Mouse (Mus musculus) brain, embryonic 14.5 days (tissue): Measurements from ENCODE around the gene Rnf220. TPM values are rescaled to one million over a fixed set of nuclear protein-coding genes. Genes with fewer than 3 reads are reported as not detected.

Experiments
- DNase-seq: peaks from one replicate; pipeline ENCODE4 v3.0.0-alpha.2; 2011; ENCODE audit warnings: low read depth
- CTCF ChIP-seq: fragments of 200-500 bp; IDR thresholded peaks from 2 replicates; pipeline ENCODE4 v1.5.1; 2012; ENCODE audit warnings: inconsistent platforms, mild to moderate bottlenecking, moderate library complexity, borderline replicate concordance; ENCODE audit not compliant: insufficient read depth, insufficient read length; ENCODE audit errors: extremely low read depth
- POLR2A ChIP-seq: fragments of 200-500 bp; IDR thresholded peaks from 2 replicates; pipeline ENCODE4 v1.6.1; 2012; ENCODE audit warnings: mild to moderate bottlenecking, inconsistent platforms, borderline replicate concordance; ENCODE audit not compliant: poor library complexity, insufficient read depth, insufficient read length, severe bottlenecking; ENCODE audit errors: extremely low read depth
- polyA plus RNA-seq: library from polyadenylated mRNA; depleted of rRNA; stranded (reverse); fragments of >200 nt; gene quantifications from 2 replicates; pipeline ENCODE4 v1.2.3, GENCODE M21; 2012

The Rnf220 gene
- polyA plus RNA-seq, 1 experiment: 183 TPM

GRCm38 (mm10) chr4:117374078-117374540 lies 122.7 kb downstream of the Rnf220 start:
- no peak for DNase-seq
- no peak for TF ChIP-seq POLR2A
- no peak for TF ChIP-seq CTCF

- TF ChIP-seq POLR2A: no peak
- TF ChIP-seq CTCF: no peak
- peak; percentile 85 for DNase-seq
These were observed 123.4 kb downstream of the Rnf220 start for GRCm38 (mm10) chr4:117373324-117374077.

GRCm38 (mm10) chr4:117371896-117372295 lies 125.0 kb downstream of the Rnf220 start:
- no peak for DNase-seq
- TF ChIP-seq CTCF (no peak), POLR2A (no peak)

GRCm38 (mm10) chr4:117370354-117370753 lies 126.5 kb downstream of the Rnf220 start:
- TF ChIP-seq CTCF (no peak), POLR2A (no peak)

GRCm38 (mm10) chr4:117369571-117369970 lies 127.3 kb downstream of the Rnf220 start:
- DNase-seq: no peak
- TF ChIP-seq POLR2A: no peak

More at GRCm38 (mm10) chr4:117370354-117370753, 126.5 kb downstream of the Rnf220 start:
- no peak for DNase-seq

GRCm38 (mm10) chr4:117367365-117367764 lies 129.5 kb downstream of the Rnf220 start:
- DNase-seq: no peak
- TF ChIP-seq CTCF (no peak), POLR2A (no peak)

GRCm38 (mm10) chr4:117362085-117362484 lies 134.8 kb downstream of the Rnf220 start:
- no peak for DNase-seq
- TF ChIP-seq POLR2A (no peak), CTCF (no peak)

GRCm38 (mm10) chr4:117361558-117361873 lies 135.3 kb downstream of the Rnf220 start:
- TF ChIP-seq CTCF (no peak), POLR2A (no peak)
- no peak for DNase-seq

- TF ChIP-seq POLR2A (no peak), CTCF (no peak)
- DNase-seq: peak; percentile 85
These were observed 135.9 kb downstream of the Rnf220 start for GRCm38 (mm10) chr4:117360713-117361557.

- DNase-seq: no peak
These were observed 137.0 kb downstream of the Rnf220 start for GRCm38 (mm10) chr4:117359803-117360382.

GRCm38 (mm10) chr4:117357917-117358316 lies 138.9 kb downstream of the Rnf220 start:
- DNase-seq: no peak
- TF ChIP-seq POLR2A: no peak
- no peak for TF ChIP-seq CTCF

More at GRCm38 (mm10) chr4:117359803-117360382, 137.0 kb downstream of the Rnf220 start:
- no peak for TF ChIP-seq CTCF
- no peak for TF ChIP-seq POLR2A

GRCm38 (mm10) chr4:117357104-117357503 lies 139.7 kb downstream of the Rnf220 start:
- no peak for TF ChIP-seq POLR2A
- no peak for TF ChIP-seq CTCF
- DNase-seq: no peak
